Mouse (Mus musculus) E14TG2a.4 (cell line): ENCODE results near the gene Map3k21.

ENCODE experiments used
- H3K27me3 ChIP-seq: 2 replicates; pipeline ENCODE4 v1.6.1; 2014; ENCODE audit warnings: low read length, control low read depth; ENCODE audit not compliant: insufficient read depth
- H3K36me3 ChIP-seq: 2 replicates; pipeline ENCODE4 v1.6.1; 2014; ENCODE audit warnings: low read length, control low read depth; ENCODE audit not compliant: insufficient read depth
- H3K4me1 ChIP-seq: replicated peaks from 2 replicates; pipeline ENCODE4 v1.6.1; 2014; ENCODE audit warnings: low read depth, low read length, control low read depth
- H3K4me3 ChIP-seq: replicated peaks from 2 replicates; pipeline ENCODE4 v1.5.1; 2014; ENCODE audit warnings: mild to moderate bottlenecking, low read length
- H3K9me3 ChIP-seq: 2 replicates; pipeline ENCODE4 v1.6.1; 2014; ENCODE audit warnings: low read length, control low read depth
- CTCF ChIP-seq: conservative IDR thresholded peaks from 2 replicates; pipeline ENCODE4 v1.5.1; 2014; ENCODE audit warnings: low read length
- NANOG ChIP-seq: IDR thresholded peaks from 2 replicates; pipeline ENCODE4 v1.6.1; 2014; ENCODE audit warnings: borderline replicate concordance, low read length, mixed read lengths
- POU5F1 ChIP-seq: IDR thresholded peaks from 2 replicates; pipeline ENCODE4 v1.6.1; 2014; ENCODE audit warnings: low read length, borderline replicate concordance

Gene Map3k21

DNA sequence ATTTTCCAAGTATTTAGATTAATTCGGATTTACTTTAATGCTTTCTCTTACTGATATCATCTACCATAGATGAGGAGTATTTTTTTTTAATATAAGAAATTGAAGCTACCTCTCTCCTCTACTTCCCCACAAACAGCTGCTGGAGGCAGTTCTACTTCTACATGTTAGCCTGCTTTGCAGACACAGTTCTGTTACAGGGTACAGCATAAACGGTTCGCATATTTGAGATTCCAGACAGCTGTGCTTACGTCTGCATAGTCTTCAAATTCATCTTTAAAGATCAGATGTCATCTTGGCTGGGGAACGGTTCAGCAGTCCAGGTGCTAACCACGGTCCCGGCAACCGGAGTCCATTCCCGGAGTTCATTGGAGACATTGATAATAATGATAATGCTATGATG lies 83.4 kb downstream of the Map3k21 start:
- Histone ChIP-seq H3K27me3 (peaks cover 65% of the 10 kb centered on the region), H3K4me3 (no peak overlapping the region), H3K9me3 (no peaks in the 10 kb centered on the region), H3K4me1 (peaks cover 45% of the 10 kb centered on the region), H3K36me3 (no peaks in the 10 kb centered on the region)
- TF ChIP-seq CTCF = no peak
- no peak for TF ChIP-seq NANOG
- TF ChIP-seq POU5F1 = no peak

DNA sequence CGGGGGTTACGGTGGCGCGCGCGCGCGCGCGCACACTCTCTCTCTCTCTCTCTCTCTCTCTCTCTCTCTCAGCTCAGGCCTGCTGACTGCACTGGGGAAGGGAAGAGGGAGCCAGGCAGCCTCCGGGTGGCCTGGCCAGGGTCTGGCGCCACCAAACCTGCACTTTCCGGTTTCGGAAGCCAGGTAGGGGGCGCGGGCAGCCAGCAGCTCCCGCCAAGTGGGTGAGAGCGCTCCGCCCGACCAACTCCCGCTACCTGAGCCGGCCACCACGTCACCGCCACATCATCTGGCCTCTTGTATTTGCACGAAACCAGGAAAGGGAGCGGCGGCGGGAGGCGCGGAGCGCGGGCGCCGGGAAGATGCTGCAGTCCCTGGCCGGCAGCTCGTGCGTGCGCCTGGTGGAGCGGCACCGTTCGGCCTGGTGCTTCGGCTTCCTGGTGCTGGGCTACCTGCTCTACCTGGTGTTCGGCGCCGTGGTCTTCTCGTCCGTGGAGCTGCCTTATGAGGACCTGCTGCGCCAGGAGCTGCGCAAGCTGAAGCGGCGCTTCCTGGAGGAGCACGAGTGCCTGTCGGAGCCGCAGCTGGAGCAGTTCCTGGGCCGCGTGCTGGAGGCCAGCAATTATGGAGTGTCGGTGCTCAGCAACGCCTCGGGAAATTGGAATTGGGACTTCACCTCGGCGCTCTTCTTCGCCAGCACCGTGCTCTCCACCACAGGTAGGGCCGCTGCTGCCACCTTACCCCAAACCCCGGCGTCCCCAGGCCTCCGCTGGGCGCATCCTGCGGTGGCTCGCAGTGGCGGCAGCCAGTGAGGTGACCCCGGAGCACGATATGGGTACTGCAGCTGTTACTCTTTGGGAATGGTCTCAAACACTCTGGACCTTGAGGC lies 85.1 kb downstream of the Map3k21 start, which contains the start of gene Kcnk1:
Kcnk1 (plus strand) TSS at position 70 of the 886 bp plus-strand sequence.
- TF ChIP-seq NANOG (no peak), CTCF (no peak), POU5F1 (no peak)
- peak within 1 kb of the TSS; percentile 83 for H3K4me3 ChIP-seq
- peaks cover 57% of the 10 kb centered on the region for H3K4me1 ChIP-seq
- H3K36me3 ChIP-seq = no peaks in the 10 kb centered on the region
- H3K27me3 ChIP-seq = peaks cover 55% of the 10 kb centered on the region
- no peaks in the 10 kb centered on the region for H3K9me3 ChIP-seq

DNA sequence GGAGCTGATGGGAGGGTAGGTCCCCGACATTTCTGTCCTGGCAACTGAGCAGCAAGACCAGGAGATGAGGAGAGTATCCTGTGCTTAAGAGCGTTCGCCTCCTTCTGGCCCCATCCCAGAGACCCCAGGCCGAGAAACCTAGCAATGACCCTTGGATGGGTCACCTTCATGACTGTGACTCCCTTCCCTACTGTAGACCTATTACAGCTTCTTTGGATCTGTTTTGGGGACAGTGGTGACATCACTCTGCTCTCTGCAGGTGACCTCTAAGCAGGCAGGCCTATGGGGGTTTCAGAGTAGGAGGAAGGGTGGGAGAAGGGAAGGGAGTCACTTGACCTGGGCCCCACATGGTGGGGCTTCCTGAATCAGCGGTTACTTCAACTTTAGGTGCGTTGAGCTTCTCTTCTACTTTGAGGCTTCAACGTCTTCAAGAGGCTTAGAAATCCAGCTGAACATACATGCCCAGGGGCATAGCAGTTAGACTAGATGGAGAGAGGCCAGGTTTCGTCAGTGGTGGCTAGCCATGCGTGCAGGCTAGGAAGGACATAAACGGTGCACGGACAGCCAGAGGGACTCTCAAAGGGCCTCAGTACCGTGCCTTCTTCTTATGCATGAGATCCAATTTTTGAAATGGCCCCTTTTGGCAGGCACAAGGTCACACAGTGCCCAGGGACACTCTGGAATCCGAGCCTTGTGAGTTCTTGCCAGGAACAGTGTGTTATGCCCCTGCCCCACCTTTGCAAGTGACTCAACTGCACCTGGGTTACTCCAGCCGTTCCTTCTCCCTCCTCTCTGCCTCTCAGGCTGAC lies 86.0 kb downstream of the Map3k21 start:
- peaks cover 65% of the 10 kb centered on the region for H3K4me1 ChIP-seq
- peak overlapping the region; percentile 83 for H3K4me3 ChIP-seq
- peaks cover 55% of the 10 kb centered on the region for H3K27me3 ChIP-seq
- H3K36me3 ChIP-seq = no peaks in the 10 kb centered on the region
- no peak for TF ChIP-seq CTCF
- no peak for TF ChIP-seq NANOG
- H3K9me3 ChIP-seq = no peaks in the 10 kb centered on the region

DNA sequence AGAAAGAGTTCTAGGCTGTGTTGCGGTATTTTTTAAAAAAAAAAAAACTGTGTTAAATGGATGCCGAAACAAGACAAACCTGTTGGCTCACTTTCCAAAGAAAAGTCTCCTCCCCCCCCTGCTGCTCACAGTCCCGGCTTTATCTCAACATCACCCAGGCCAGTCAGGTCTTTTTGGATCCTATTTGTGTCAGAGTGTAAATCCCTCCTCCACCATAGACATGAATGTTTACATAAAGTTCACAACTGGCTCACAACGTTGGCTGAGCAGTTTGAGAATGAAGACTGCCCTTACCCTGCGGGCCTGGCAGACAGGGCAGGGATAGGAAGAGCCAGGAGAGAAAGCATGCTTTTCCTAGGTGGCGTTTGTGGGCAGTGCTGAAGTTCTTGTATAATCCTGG lies 86.7 kb downstream of the Map3k21 start:
- no peaks in the 10 kb centered on the region for H3K9me3 ChIP-seq
- peaks cover 69% of the 10 kb centered on the region for H3K4me1 ChIP-seq
- peaks cover 51% of the 10 kb centered on the region for H3K27me3 ChIP-seq
- no peaks in the 10 kb centered on the region for H3K36me3 ChIP-seq
- H3K4me3 ChIP-seq = peak overlapping the region; percentile 83; the same call in 1 of the 2 replicates
- TF ChIP-seq CTCF (no peak), NANOG (no peak), POU5F1 (no peak)
